Mouse (Mus musculus): ENCODE results near the gene Vwa7.
A peak's percentile ranks its signal among the peaks of the same experiment; 100 is the strongest.
"Not testable (repeated sequence)": the region's sequence is repeated elsewhere in the genome, so short reads cannot be mapped to it uniquely, and the experiment has no call there.

Gene Vwa7

DNA sequence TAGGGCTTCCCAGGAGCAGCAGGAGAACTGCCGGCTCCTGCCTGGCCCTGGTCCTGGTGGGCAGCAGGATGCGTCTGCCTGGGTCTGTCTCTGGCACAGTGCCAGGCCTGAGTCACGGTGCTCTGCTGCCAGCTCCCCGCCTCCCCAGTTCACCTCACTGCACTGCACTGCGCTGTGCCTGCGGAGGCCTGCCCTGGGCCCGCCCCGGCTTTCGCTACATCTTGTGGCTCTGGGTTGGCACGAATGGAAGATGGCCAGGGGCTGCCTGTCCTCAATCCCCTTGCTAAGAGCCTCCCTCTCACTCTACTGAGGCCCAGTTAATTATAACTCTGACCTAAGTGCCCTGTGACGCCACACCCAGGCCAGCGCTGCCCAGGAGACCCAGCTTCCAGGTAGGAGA is at the start of gene Vwa7:
TSS of gene Vwa7 (plus strand) at position 204 of the 400 bp plus-strand sequence.
- DNase-seq: peak; percentile 82

- DNase-seq: not testable (repeated sequence)
Measured at GRCm38 (mm10) chr17:34969822-34970221, 46.6 kb upstream of the Vwa7 start, which contains the start of gene Gm20481. Gene Gm20481 (plus strand): TSS chr17:34969912.

DNA sequence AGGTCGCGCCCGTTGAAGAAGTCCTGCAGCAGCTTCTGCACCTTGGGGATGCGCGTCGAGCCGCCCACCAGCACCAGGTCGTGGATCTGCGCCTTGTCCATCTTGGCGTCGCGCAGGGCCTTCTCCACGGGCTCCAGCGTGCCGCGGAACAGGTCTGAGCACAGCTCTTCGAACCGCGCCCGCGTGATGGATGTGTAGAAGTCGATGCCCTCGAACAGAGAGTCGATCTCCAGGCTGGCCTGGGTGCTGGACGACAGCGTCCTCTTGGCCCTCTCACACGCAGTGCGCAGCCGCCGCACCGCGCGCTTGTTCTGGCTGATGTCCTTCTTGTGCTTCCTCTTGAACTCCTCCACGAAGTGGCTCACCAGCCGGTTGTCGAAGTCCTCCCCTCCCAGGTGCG is 45.5 kb upstream of the Vwa7 start:
- DNase-seq: not testable (repeated sequence)

DNA sequence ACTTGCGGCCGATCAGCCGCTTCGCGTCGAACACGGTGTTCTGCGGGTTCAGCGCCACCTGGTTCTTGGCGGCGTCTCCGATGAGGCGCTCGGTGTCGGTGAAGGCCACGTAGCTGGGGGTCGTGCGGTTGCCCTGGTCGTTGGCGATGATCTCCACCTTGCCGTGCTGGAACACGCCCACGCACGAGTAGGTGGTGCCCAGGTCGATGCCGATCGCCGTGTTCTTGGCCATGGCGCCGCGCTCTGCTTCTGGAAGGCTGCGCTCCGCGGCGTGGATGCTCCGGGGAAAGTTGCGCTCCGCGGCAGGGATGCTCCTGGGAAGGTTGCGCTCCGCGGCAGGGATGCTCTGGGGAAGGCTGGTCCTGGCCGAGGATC is 44.7 kb upstream of the Vwa7 start:
- not testable (repeated sequence) for DNase-seq

- peak; percentile 87 for DNase-seq
Measured at GRCm38 (mm10) chr17:34972069-34972749, 44.2 kb upstream of the Vwa7 start, which contains the start of the genes Hspa1a and Hspa1l. Gene Hspa1a (minus strand): TSS chr17:34972156. Gene Hspa1l (plus strand): TSS chr17:34972703.

- no peak for DNase-seq
Measured at GRCm38 (mm10) chr17:34975581-34976492, 40.5 kb upstream of the Vwa7 start.

DNA sequence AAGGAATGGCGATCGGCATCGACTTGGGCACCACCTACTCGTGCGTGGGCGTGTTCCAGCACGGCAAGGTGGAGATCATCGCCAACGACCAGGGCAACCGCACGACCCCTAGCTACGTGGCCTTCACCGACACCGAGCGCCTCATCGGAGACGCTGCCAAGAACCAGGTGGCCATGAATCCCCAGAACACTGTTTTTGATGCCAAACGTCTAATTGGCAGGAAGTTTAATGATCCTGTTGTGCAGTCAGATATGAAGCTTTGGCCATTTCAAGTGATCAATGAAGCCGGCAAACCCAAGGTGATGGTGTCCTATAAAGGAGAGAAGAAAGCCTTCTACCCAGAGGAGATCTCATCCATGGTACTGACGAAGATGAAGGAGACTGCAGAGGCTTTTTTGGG is 39.4 kb upstream of the Vwa7 start:
- no peak for DNase-seq

DNA sequence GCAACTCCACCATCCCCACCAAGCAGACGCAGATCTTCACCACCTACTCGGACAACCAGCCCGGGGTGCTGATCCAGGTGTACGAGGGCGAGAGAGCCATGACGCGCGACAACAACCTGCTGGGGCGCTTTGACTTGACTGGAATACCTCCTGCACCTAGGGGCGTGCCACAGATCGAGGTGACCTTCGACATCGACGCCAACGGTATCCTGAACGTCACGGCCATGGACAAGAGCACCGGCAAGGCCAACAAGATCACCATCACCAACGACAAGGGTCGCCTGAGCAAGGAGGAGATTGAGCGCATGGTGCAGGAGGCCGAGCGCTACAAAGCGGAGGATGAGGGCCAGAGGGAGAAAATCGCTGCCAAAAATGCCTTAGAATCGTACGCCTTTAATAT is 38.1 kb upstream of the Vwa7 start:
- DNase-seq: no peak

- DNase-seq: peak; percentile 27
Measured at GRCm38 (mm10) chr17:34979631-34980030, 36.7 kb upstream of the Vwa7 start.

DNA sequence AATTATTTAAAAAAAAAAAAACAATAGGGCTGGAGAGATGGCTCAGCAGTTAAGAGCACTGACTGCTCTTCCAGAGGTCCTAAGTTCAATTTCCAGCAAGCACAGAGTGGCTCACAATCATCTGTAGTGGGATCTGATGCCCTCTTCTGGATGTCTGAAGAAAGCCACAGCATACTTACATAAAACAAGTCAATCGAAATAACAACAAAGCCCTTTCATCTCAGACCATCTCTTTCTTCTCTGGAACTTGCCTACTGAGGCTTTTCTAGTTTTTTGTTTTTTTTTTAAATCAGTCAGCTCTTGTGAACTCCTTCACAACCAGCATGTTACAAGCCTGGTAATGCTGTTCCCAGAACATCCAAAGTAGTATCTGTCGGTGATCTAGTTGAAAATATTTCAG is 35.7 kb upstream of the Vwa7 start:
- DNase-seq: peak; percentile 71

GRCm38 (mm10) chr17:34981690-34982180 is 34.6 kb upstream of the Vwa7 start, which contains the start of gene Lsm2:
Gene Lsm2 (plus strand): TSS chr17:34981862.
- peak; percentile 91 for DNase-seq

GRCm38 (mm10) chr17:34982328-34982727 is 34.1 kb upstream of the Vwa7 start:
- DNase-seq: no peak

DNA sequence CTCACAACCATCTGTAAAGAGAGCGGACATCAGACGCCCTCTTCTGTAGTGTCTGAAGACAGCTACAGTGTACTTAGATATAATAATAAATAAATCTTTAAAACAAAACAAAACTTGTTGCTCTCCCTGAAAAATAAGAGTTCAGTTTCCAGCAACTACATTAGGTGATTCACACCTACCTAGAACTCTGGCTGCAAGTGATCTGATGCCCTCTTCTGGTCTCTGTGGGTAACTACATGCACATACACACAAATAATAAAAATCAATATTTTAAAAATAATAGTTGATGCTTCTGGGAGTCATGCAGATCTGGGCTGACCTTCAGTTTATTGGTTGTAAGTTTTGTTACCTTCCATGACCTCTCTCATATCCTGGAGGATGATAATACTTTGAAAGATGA is 32.2 kb upstream of the Vwa7 start:
- DNase-seq: peak; percentile 67

- DNase-seq: no peak
Measured at GRCm38 (mm10) chr17:34994751-34995150, 21.6 kb upstream of the Vwa7 start.

DNA sequence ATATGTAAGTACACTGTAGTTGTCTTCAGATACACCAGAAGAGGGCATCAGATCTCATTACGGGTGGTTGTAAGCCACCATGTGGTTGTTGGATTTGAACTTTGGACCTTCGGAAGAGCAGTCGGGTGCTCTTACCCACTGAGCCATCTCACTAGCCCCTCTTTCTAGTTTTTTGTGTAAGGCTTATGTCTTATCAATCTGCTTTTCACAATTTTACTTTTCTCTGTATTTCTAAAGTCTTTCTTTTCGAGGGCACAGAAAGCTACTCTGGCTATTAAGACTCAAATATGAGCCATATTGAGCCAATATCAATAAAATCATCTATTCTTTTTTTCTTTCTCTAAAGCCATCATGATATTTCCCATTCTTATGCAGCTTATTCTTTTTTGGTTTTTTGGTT is 21.2 kb upstream of the Vwa7 start:
- not testable (repeated sequence) for DNase-seq

GRCm38 (mm10) chr17:34995927-34996326 is 20.5 kb upstream of the Vwa7 start:
- not testable (repeated sequence) for DNase-seq

DNA sequence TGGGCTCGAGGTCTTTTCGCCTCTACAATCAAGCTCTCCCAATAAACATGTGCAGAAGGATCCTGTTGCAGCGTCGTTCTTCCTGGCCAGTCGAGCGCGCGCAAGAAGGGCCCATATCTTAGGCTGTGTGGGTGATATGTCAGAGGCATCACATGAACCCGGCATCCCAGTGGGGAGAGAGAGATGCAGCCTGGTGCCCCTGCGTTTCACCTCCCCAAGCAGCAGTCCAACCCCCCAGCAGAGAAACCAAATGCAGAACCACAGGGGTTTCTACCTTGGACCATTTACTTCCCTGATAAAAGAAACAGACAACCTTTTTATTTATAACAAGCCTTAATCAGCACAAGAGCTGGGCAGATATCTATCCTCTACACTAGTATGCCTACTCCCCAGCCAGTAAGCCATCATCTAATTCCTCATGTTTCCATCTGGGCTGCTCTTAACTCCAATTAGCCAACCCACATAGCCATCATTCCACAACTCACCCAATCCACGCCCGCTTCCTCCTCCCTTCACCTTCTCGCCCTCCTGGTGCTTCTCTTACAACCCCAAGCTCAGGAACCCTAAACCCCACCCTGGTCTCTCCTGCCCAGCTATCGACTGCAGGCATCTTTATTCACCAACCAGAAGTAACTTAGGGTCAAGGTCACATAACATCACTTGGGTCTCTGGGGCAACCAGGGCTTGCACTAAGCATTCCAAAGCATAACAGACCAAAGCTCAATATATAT is 19.8 kb upstream of the Vwa7 start:
- no peak for DNase-seq

- no peak for DNase-seq
Measured at GRCm38 (mm10) chr17:34997142-34997483, 19.3 kb upstream of the Vwa7 start.

- peak; percentile 18 for DNase-seq
Measured at GRCm38 (mm10) chr17:34998526-34999430, 17.6 kb upstream of the Vwa7 start.

- peak; percentile 42 for DNase-seq
Measured at GRCm38 (mm10) chr17:34999871-35000716, 16.3 kb upstream of the Vwa7 start.

All from cerebellum, adult 9-10 months (tissue).